Mouse (Mus musculus) heart, embryonic 14.5 days (tissue): Measurements from ENCODE around the gene Gpr84. TPM values are rescaled to one million over a fixed set of nuclear protein-coding genes. Genes with fewer than 3 reads are reported as not detected.

Experiments used
- ATAC-seq: fragments of 200-750 bp; cut with Nextera tagmentation; 2 replicates; pipeline ENCODE4 v1.8.0; 2017; ENCODE audit warnings: low read depth, moderate TSS enrichment; ENCODE audit not compliant: insufficient number of reproducible peaks, insufficient read depth, low FRiP score
- H3K27ac ChIP-seq, 2 experiments: fragments of 200-500 bp in 1 of 2; fragments of 300-500 bp in 1 of 2; sonication (generic) in 1 of 2; replicated peaks in 1 of 2; 2 replicates each; pipeline ENCODE4 v1.5.1; 2012 to 2014; ENCODE audit warnings: low read depth in 2 of 2, low read length in 2 of 2, control low read depth in 1 of 2, mild to moderate bottlenecking in 1 of 2, mixed read lengths in 1 of 2; ENCODE audit not compliant: control insufficient read depth in 1 of 2, insufficient read depth in 1 of 2
- H3K27me3 ChIP-seq: fragments of 300-500 bp; sonication (generic); 2 replicates; pipeline ENCODE4 v1.6.1; 2014; ENCODE audit warnings: mild to moderate bottlenecking, low read length, control low read depth; ENCODE audit not compliant: control insufficient read depth, insufficient read depth
- H3K36me3 ChIP-seq: fragments of 300-500 bp; sonication (generic); 2 replicates; pipeline ENCODE4 v1.6.1; 2014; ENCODE audit warnings: mild to moderate bottlenecking, control low read depth, low read length, mixed read lengths; ENCODE audit not compliant: control insufficient read depth, insufficient read depth
- H3K4me1 ChIP-seq, 2 experiments: fragments of 200-500 bp in 1 of 2; fragments of 300-500 bp in 1 of 2; sonication (generic) in 1 of 2; 2 replicates each; pipeline ENCODE4 v1.6.1; 2012 to 2014; ENCODE audit warnings: low read length in 2 of 2, control low read depth in 1 of 2, mixed read lengths in 1 of 2; ENCODE audit not compliant: control insufficient read depth in 2 of 2, insufficient read depth in 2 of 2
- H3K4me2 ChIP-seq: fragments of 300-500 bp; sonication (generic); 2 replicates; pipeline ENCODE4 v1.6.1; 2014; ENCODE audit warnings: mild to moderate bottlenecking, low read length
- H3K4me3 ChIP-seq, 2 experiments: fragments of 200-500 bp in 1 of 2; fragments of 300-500 bp in 1 of 2; sonication (generic) in 1 of 2; 2 replicates each; pipeline ENCODE4 v1.5.1; 2012 to 2014; ENCODE audit warnings: low read length in 2 of 2, mild to moderate bottlenecking in 2 of 2, control low read depth in 1 of 2, low read depth in 1 of 2, moderate library complexity in 1 of 2; ENCODE audit not compliant: control insufficient read depth in 1 of 2, insufficient read depth in 1 of 2
- H3K9ac ChIP-seq: fragments of 300-500 bp; sonication (generic); 2 replicates; pipeline ENCODE4 v1.6.1; 2014; ENCODE audit warnings: mild to moderate bottlenecking, low read length
- H3K9me3 ChIP-seq: fragments of 300-500 bp; sonication (generic); 2 replicates; pipeline ENCODE4 v1.6.1; 2016; ENCODE audit warnings: low read length, control low read depth; ENCODE audit not compliant: control insufficient read depth
- WGBS: fragments of 180-500 bp; shearing (Covaris S2); extraction: QIAGEN DNeasy Blood & Tissue Kit; methylation state at CpG from one replicate; pipeline ENCODE4 v1.1.7; 2014; 5-methylcytosine and 5-hydroxymethylcytosine counted together
- polyA plus RNA-seq: library from polyadenylated mRNA; unstranded; fragments of >200 nt; fragmentation: Nextera tagmentation; extraction: Ambion mirVana; gene quantifications from 2 replicates; pipeline ENCODE4 v1.2.1, GENCODE M21; 2014

Gene Gpr84
- polyA plus RNA-seq, 1 experiment from 2014 or later = 0.11 TPM

GRCm38 (mm10) chr15:103305070-103305678, 5.2 kb downstream of the Gpr84 start:
- H3K4me2 ChIP-seq = peak overlapping the region; percentile 74
- H3K4me1 ChIP-seq = peaks cover 46 to 55% of the 10 kb centered on the region in 2 experiments
- peak overlapping the region; percentile 82 for H3K9ac ChIP-seq
- H3K36me3 ChIP-seq = no peaks in the 10 kb centered on the region
- ATAC-seq = peak; percentile 97
- WGBS = under 1% methylated on average over 64 of the region's 71 CpGs
- no peaks in the 10 kb centered on the region for H3K27me3 ChIP-seq
- H3K27ac ChIP-seq = peak overlapping the region; percentile 84 to 88
- peak overlapping the region; percentile 52 to 65 for H3K4me3 ChIP-seq
- no peaks in the 10 kb centered on the region for H3K9me3 ChIP-seq

GRCm38 (mm10) chr15:103304616-103304969, 5.8 kb downstream of the Gpr84 start:
- Histone ChIP-seq H3K9me3 (no peaks in the 10 kb centered on the region), H3K4me2 (peak overlapping the region; percentile 74), H3K27me3 (no peaks in the 10 kb centered on the region), H3K9ac (peak overlapping the region; percentile 82), H3K4me3 (peak overlapping the region; percentile 52 to 65), H3K4me1 (peaks cover 50 to 61% of the 10 kb centered on the region in 2 experiments), H3K36me3 (no peaks in the 10 kb centered on the region), H3K27ac (peak overlapping the region; percentile 67 to 84)
- under 1% methylated on average over 9 of the region's 9 CpGs for WGBS
- ATAC-seq = no peak

GRCm38 (mm10) chr15:103303916-103304615, 6.3 kb downstream of the Gpr84 start:
- H3K36me3 ChIP-seq = peaks cover 4% of the 10 kb centered on the region
- ATAC-seq = no peak
- H3K9me3 ChIP-seq = no peaks in the 10 kb centered on the region
- peak overlapping the region; percentile 67 to 84 for H3K27ac ChIP-seq
- H3K4me1 ChIP-seq = peaks cover 50 to 64% of the 10 kb centered on the region in 2 experiments
- peak overlapping the region; percentile 74 for H3K4me2 ChIP-seq
- peak overlapping the region; percentile 82 for H3K9ac ChIP-seq
- peak overlapping the region; percentile 52 to 65 for H3K4me3 ChIP-seq
- WGBS = 14% methylated on average over 8 of the region's 8 CpGs
- no peaks in the 10 kb centered on the region for H3K27me3 ChIP-seq

GRCm38 (mm10) chr15:103302341-103303021, 7.9 kb downstream of the Gpr84 start:
- peaks cover 40 to 65% of the 10 kb centered on the region in 2 experiments for H3K4me1 ChIP-seq
- no peak overlapping the region for H3K4me2 ChIP-seq
- peak overlapping the region; percentile 44 to 67; a peak in 3 of 4 replicates for H3K27ac ChIP-seq
- no peak overlapping the region for H3K4me3 ChIP-seq
- peak overlapping the region; percentile 30; the same call in 1 of the 2 replicates for H3K9ac ChIP-seq
- no peaks in the 10 kb centered on the region for H3K9me3 ChIP-seq
- no peaks in the 10 kb centered on the region for H3K27me3 ChIP-seq
- WGBS = 54% methylated on average over 6 of the region's 6 CpGs
- peaks cover 18% of the 10 kb centered on the region for H3K36me3 ChIP-seq
- ATAC-seq = no peak

- peak overlapping the region; percentile 30; the same call in 1 of the 2 replicates for H3K9ac ChIP-seq
- H3K9me3 ChIP-seq = no peaks in the 10 kb centered on the region
- peaks cover 40 to 59% of the 10 kb centered on the region in 2 experiments for H3K4me1 ChIP-seq
- no peak overlapping the region for H3K4me3 ChIP-seq
- H3K27me3 ChIP-seq = no peaks in the 10 kb centered on the region
- H3K27ac ChIP-seq = peak overlapping the region; percentile 44 to 67; a peak in 3 of 4 replicates
- H3K4me2 ChIP-seq = no peak overlapping the region
- WGBS = 38% methylated on average over 5 of the region's 5 CpGs
- H3K36me3 ChIP-seq = peaks cover 25% of the 10 kb centered on the region
- no peak for ATAC-seq
Measured at GRCm38 (mm10) chr15:103301547-103302340, 8.7 kb downstream of the Gpr84 start.

GRCm38 (mm10) chr15:103301046-103301445, 9.4 kb downstream of the Gpr84 start:
- Histone ChIP-seq H3K4me3 (no peak overlapping the region), H3K9me3 (no peaks in the 10 kb centered on the region), H3K27ac (peak overlapping the region; percentile 1 to 26; a peak in 3 of 4 replicates), H3K9ac (peak overlapping the region; percentile 51), H3K27me3 (no peaks in the 10 kb centered on the region), H3K4me1 (peaks cover 40 to 57% of the 10 kb centered on the region in 2 experiments), H3K4me2 (no peak overlapping the region; the same call in 1 of the 2 replicates), H3K36me3 (peaks cover 30% of the 10 kb centered on the region)
- 42% methylated on average over 2 of the region's 2 CpGs for WGBS
- ATAC-seq = no peak

GRCm38 (mm10) chr15:103300560-103300959, 9.9 kb downstream of the Gpr84 start:
- Histone ChIP-seq H3K36me3 (peaks cover 30% of the 10 kb centered on the region), H3K9ac (peak overlapping the region; percentile 51), H3K27me3 (no peaks in the 10 kb centered on the region), H3K4me3 (peak overlapping the region in 1 of 2 experiments; percentile 23; a peak in 1 of 4 replicates), H3K4me2 (peak overlapping the region; percentile 63), H3K4me1 (peaks cover 38 to 52% of the 10 kb centered on the region in 2 experiments), H3K9me3 (no peaks in the 10 kb centered on the region), H3K27ac (peak overlapping the region; percentile 1 to 26)
- no peak for ATAC-seq
- 17% methylated on average over 2 of the region's 2 CpGs for WGBS
